Mouse (Mus musculus) heart, embryonic 16.5 days (tissue): ENCODE results near the gene Plin2. TPM values are rescaled to one million over a fixed set of nuclear protein-coding genes. Genes with fewer than 3 reads are reported as not detected.

Experiments used
- ATAC-seq: fragments of 200-750 bp; cut with Nextera tagmentation; replicated peaks from 2 replicates; pipeline ENCODE4 v1.8.0; 2017; ENCODE audit warnings: moderate number of reproducible peaks; ENCODE audit not compliant: insufficient read depth, low FRiP score; ENCODE audit errors: extremely low read depth
- H3K27ac ChIP-seq: fragments of 300-500 bp; sonication (generic); 2 replicates; pipeline ENCODE4 v1.5.1; 2014; ENCODE audit warnings: mild to moderate bottlenecking, low read length, control low read depth, moderate library complexity
- H3K27me3 ChIP-seq: fragments of 300-500 bp; sonication (generic); 2 replicates; pipeline ENCODE4 v1.6.1; 2014; ENCODE audit warnings: low read length, mixed read lengths; ENCODE audit not compliant: control insufficient read depth, insufficient read depth
- H3K36me3 ChIP-seq: fragments of 300-500 bp; sonication (generic); 2 replicates; pipeline ENCODE4 v1.6.1; 2014; ENCODE audit not compliant: control insufficient read depth, insufficient read depth
- H3K4me1 ChIP-seq: fragments of 300-500 bp; sonication (generic); 2 replicates; pipeline ENCODE4 v1.6.1; 2014; ENCODE audit warnings: low read length, mixed read lengths; ENCODE audit not compliant: control insufficient read depth, insufficient read depth
- H3K4me2 ChIP-seq: fragments of 300-500 bp; sonication (generic); 2 replicates; pipeline ENCODE4 v1.6.1; 2014; ENCODE audit warnings: low read depth, mild to moderate bottlenecking, control low read depth, low read length
- H3K4me3 ChIP-seq: fragments of 300-500 bp; sonication (generic); 2 replicates; pipeline ENCODE4 v1.5.1; 2014; ENCODE audit warnings: mild to moderate bottlenecking, control low read depth, low read length
- H3K9ac ChIP-seq: fragments of 300-500 bp; sonication (generic); 2 replicates; pipeline ENCODE4 v1.6.1; 2014; ENCODE audit warnings: low read length, control low read depth
- H3K9me3 ChIP-seq: fragments of 300-500 bp; sonication (generic); replicated peaks from 2 replicates; pipeline ENCODE4 v1.6.1; 2016; ENCODE audit warnings: low read length; ENCODE audit not compliant: control insufficient read depth
- WGBS: fragments of 180-500 bp; shearing (Covaris S2); extraction: QIAGEN DNeasy Blood & Tissue Kit; methylation state at CpG from one replicate; pipeline ENCODE4 v1.1.7; 2014; 5-methylcytosine and 5-hydroxymethylcytosine counted together
- polyA plus RNA-seq: library from polyadenylated mRNA; unstranded; fragments of >200 nt; fragmentation: Nextera tagmentation; extraction: Ambion mirVana; gene quantifications from 2 replicates; pipeline ENCODE4 v1.2.1, GENCODE M21; 2015

Gene Plin2
- polyA plus RNA-seq, 1 experiment from 2014 or later: 79.3 TPM

GRCm38 (mm10) chr4:86686009-86686366 is 16.1 kb upstream of the Plin2 start:
- H3K27me3 ChIP-seq: no peaks in the 10 kb centered on the region
- H3K27ac ChIP-seq: no peak overlapping the region; the same call in 1 of the 2 replicates
- 55% methylated on average over 2 of the region's 2 CpGs for WGBS
- H3K9ac ChIP-seq: no peak overlapping the region
- H3K4me2 ChIP-seq: no peak overlapping the region
- H3K4me1 ChIP-seq: peaks cover 17% of the 10 kb centered on the region
- no peaks in the 10 kb centered on the region for H3K9me3 ChIP-seq
- H3K4me3 ChIP-seq: no peak overlapping the region
- no peaks in the 10 kb centered on the region for H3K36me3 ChIP-seq
- ATAC-seq: no peak

GRCm38 (mm10) chr4:86685231-86686008 is 15.6 kb upstream of the Plin2 start:
- Histone ChIP-seq H3K27me3 (no peaks in the 10 kb centered on the region), H3K9me3 (no peaks in the 10 kb centered on the region), H3K4me3 (no peak overlapping the region), H3K4me1 (peaks cover 17% of the 10 kb centered on the region), H3K9ac (no peak overlapping the region), H3K36me3 (no peaks in the 10 kb centered on the region), H3K4me2 (no peak overlapping the region), H3K27ac (peak overlapping the region; percentile 28)
- no peak for ATAC-seq
- WGBS: 73% methylated on average over 11 of the region's 11 CpGs

DNA sequence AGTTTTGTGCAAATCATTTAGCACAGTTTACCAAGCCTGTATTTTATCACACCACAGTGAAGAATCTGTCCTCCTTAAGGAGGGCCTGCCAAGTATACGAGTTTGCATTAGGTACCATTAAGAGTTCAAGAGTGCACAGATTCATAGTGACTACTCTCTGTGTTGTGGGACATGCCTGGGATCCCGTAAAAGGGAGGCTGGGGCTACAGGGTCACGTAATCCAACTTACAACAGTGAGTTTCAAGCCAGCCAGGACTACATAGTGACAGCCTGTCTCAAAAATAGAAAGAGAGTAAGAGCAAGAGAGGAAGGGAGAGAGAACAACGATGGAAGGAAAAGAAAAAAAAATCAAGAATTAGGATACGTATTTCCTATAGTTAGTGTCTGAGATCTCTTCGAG is 14.9 kb upstream of the Plin2 start:
- Histone ChIP-seq H3K4me2 (no peak overlapping the region), H3K27me3 (no peaks in the 10 kb centered on the region), H3K4me3 (no peak overlapping the region), H3K9ac (no peak overlapping the region), H3K27ac (no peak overlapping the region), H3K36me3 (no peaks in the 10 kb centered on the region), H3K9me3 (no peaks in the 10 kb centered on the region), H3K4me1 (peaks cover 14% of the 10 kb centered on the region)
- ATAC-seq: no peak
- WGBS: 76% methylated on average over 6 of the region's 6 CpGs

DNA sequence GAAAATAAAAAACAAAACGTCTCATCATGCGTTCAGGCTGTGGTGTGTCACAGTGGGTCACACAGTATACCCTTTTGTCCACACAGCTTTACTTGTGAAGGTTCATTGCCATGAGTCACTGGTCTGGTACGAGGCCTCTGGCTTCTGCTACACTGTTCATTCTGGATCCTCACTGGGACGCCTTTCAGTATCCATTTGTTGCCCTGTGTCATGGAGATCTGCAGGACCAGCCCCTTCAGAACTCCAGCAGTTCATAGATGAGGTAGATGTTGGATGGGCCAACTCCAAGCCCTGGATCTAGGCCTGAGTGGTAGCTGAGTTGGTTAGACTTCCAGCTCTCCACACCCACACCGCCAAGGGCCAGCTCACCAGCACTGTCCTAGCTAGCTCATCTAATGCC is 13.9 kb upstream of the Plin2 start:
- Histone ChIP-seq H3K9ac (no peak overlapping the region), H3K4me2 (no peak overlapping the region), H3K27ac (no peak overlapping the region), H3K4me3 (no peak overlapping the region), H3K4me1 (peaks cover 4% of the 10 kb centered on the region), H3K9me3 (no peaks in the 10 kb centered on the region), H3K36me3 (no peaks in the 10 kb centered on the region), H3K27me3 (no peaks in the 10 kb centered on the region)
- no peak for ATAC-seq
- 90% methylated on average over 5 of the region's 5 CpGs for WGBS

DNA sequence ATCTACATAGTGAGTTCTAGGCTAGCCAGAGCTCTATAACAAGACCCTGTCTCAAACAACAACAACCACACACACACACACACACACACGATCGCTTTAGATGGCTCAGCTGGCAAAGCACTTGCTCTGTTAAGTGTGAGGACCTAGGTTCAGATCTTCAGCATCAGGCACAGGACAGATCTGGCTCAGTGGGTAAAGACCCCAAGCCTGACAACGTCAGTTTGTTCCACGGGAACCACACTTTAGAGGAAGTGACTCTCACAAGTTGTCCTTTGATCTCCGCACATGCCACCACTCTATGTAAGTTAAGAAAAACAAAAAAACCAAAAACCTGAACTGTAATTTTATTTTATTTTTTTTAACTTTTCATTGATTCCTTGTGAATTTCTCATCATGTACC is 13.4 kb upstream of the Plin2 start:
- no peak overlapping the region for H3K27ac ChIP-seq
- H3K4me3 ChIP-seq: no peak overlapping the region
- ATAC-seq: no peak
- no peaks in the 10 kb centered on the region for H3K27me3 ChIP-seq
- H3K4me2 ChIP-seq: no peak overlapping the region
- 90% methylated on average over 5 of the region's 5 CpGs for WGBS
- H3K36me3 ChIP-seq: no peaks in the 10 kb centered on the region
- H3K9me3 ChIP-seq: no peaks in the 10 kb centered on the region
- peaks cover 4% of the 10 kb centered on the region for H3K4me1 ChIP-seq
- H3K9ac ChIP-seq: no peak overlapping the region

DNA sequence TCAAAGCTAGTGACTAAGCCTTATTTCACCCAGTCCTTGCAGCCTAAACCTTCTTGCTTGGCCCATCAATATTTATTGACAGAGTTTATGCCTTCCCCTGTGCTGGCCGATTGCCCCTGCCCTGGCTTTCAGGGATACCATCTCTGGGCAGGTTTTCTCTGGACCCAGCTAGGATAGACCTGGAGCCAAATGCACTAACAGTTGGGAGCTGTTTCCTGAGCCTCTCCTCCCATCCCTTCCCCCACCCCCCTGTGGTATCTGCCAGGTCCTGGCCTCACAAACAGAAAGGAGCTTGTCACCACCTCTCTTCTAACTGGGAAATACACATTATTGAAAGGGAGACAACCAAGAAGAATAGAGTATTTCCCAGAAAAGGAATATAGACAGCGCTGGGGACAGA is 12.0 kb upstream of the Plin2 start:
- Histone ChIP-seq H3K4me3 (no peak overlapping the region), H3K27me3 (no peaks in the 10 kb centered on the region), H3K4me1 (peaks cover 4% of the 10 kb centered on the region), H3K4me2 (no peak overlapping the region), H3K9ac (no peak overlapping the region), H3K36me3 (no peaks in the 10 kb centered on the region), H3K27ac (no peak overlapping the region), H3K9me3 (no peaks in the 10 kb centered on the region)
- WGBS: 71% methylated on average over 2 of the region's 2 CpGs
- ATAC-seq: no peak

DNA sequence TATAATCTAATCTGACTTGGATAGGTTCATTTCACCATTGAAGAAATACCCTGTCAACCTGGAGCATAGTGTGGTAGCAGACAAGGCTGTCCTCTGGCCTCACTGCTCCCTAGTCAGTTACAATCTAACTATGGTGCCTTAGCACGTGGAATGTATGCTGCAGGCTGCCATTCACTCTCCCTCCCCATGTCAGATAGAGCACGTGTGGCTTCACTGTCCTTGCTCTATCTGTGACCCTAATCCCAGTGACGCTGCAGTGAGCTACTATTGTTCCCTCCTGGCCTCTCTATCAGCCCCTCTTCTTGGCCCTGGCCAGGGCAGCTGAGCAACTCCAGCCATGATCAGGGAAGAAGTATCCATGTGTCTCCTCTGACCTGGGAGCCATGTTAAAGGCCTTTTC is 11.6 kb upstream of the Plin2 start:
- H3K4me1 ChIP-seq: peaks cover 4% of the 10 kb centered on the region
- 23% methylated on average over 3 of the region's 3 CpGs for WGBS
- H3K27me3 ChIP-seq: no peaks in the 10 kb centered on the region
- no peak overlapping the region for H3K9ac ChIP-seq
- H3K36me3 ChIP-seq: no peaks in the 10 kb centered on the region
- no peaks in the 10 kb centered on the region for H3K9me3 ChIP-seq
- no peak for ATAC-seq
- H3K27ac ChIP-seq: no peak overlapping the region
- no peak overlapping the region for H3K4me2 ChIP-seq
- no peak overlapping the region for H3K4me3 ChIP-seq

DNA sequence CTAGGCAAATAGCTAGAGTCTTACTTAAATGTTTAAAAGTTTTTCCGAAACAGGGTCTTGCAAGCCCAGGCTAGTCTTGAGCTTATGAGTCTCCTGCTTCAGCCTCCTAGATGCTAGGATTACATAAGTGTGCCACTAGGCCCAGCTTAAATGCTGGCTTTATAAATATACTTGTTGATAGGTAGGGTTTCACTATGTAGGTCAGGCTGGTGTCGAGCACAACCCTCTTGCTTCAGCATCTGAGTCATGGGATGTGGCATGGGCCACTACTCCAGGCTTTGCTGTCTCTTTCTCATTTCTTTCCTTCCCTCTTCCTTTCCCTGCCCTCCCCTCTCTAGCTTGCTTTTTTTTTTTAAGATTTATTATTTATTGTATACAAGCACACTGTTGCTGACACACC is 9.8 kb upstream of the Plin2 start:
- ATAC-seq: no peak
- Histone ChIP-seq H3K4me2 (no peak overlapping the region), H3K9me3 (no peaks in the 10 kb centered on the region), H3K4me1 (peaks cover 4% of the 10 kb centered on the region), H3K4me3 (no peak overlapping the region), H3K27ac (no peak overlapping the region), H3K27me3 (no peaks in the 10 kb centered on the region), H3K9ac (no peak overlapping the region), H3K36me3 (no peaks in the 10 kb centered on the region)
- 87% methylated on average over 2 of the region's 2 CpGs for WGBS

GRCm38 (mm10) chr4:86676756-86677155 is 6.9 kb upstream of the Plin2 start:
- Histone ChIP-seq H3K9ac (no peak overlapping the region), H3K9me3 (no peaks in the 10 kb centered on the region)
- no peak for ATAC-seq

More at GRCm38 (mm10) chr4:86676756-86677155, 6.9 kb upstream of the Plin2 start:
- Histone ChIP-seq H3K27ac (no peak overlapping the region), H3K36me3 (no peaks in the 10 kb centered on the region), H3K4me1 (peaks cover 4% of the 10 kb centered on the region), H3K4me2 (no peak overlapping the region), H3K4me3 (no peak overlapping the region), H3K27me3 (no peaks in the 10 kb centered on the region)
